Mouse (Mus musculus) midbrain, embryonic 15.5 days (tissue): ENCODE measurements around the gene Snx12. TPM values are rescaled to one million over a fixed set of nuclear protein-coding genes. Genes with fewer than 3 reads are reported as not detected.

Source experiments
- ATAC-seq: fragments of 200-750 bp; cut with Nextera tagmentation; replicated peaks from 2 replicates; pipeline ENCODE4 v1.8.0; 2017; ENCODE audit warnings: moderate TSS enrichment
- H3K27ac ChIP-seq: fragments of 300-500 bp; sonication (generic); 2 replicates; pipeline ENCODE4 v1.5.1; 2015; ENCODE audit warnings: mild to moderate bottlenecking, inconsistent platforms
- H3K27me3 ChIP-seq: fragments of 300-500 bp; sonication (generic); replicated peaks from 2 replicates; pipeline ENCODE4 v1.6.1; 2015; ENCODE audit warnings: inconsistent platforms
- H3K36me3 ChIP-seq: fragments of 300-500 bp; sonication (generic); replicated peaks from 2 replicates; pipeline ENCODE4 v1.6.1; 2015; ENCODE audit warnings: inconsistent platforms
- H3K4me1 ChIP-seq: fragments of 300-500 bp; sonication (generic); 2 replicates; pipeline ENCODE4 v1.6.1; 2015; ENCODE audit warnings: inconsistent platforms
- H3K4me2 ChIP-seq: fragments of 300-500 bp; sonication (generic); 2 replicates; pipeline ENCODE4 v1.6.1; 2015; ENCODE audit warnings: inconsistent platforms, mild to moderate bottlenecking, moderate library complexity
- H3K4me3 ChIP-seq: fragments of 300-500 bp; sonication (generic); 2 replicates; pipeline ENCODE4 v1.5.1; 2015; ENCODE audit warnings: mild to moderate bottlenecking, inconsistent platforms
- H3K9ac ChIP-seq: fragments of 300-500 bp; sonication (generic); 2 replicates; pipeline ENCODE4 v1.6.1; 2015; ENCODE audit warnings: mild to moderate bottlenecking, inconsistent platforms
- H3K9me3 ChIP-seq: fragments of 300-500 bp; sonication (generic); 2 replicates; pipeline ENCODE4 v1.6.1; 2016; ENCODE audit warnings: inconsistent platforms
- WGBS: fragments of 180-500 bp; shearing (Covaris S2); methylation state at CpG from one replicate; pipeline ENCODE4 v1.1.7; 2015; ENCODE audit warnings: mixed read lengths; 5-methylcytosine and 5-hydroxymethylcytosine counted together
- polyA plus RNA-seq: library from polyadenylated mRNA; unstranded; fragments of >200 nt; fragmentation: Nextera tagmentation; extraction: Ambion mirVana; gene quantifications from 2 replicates; pipeline ENCODE4 v1.2.1, GENCODE M21; 2015

Snx12 gene
- polyA plus RNA-seq, 1 experiment from 2014 or later = 45.1 TPM

DNA sequence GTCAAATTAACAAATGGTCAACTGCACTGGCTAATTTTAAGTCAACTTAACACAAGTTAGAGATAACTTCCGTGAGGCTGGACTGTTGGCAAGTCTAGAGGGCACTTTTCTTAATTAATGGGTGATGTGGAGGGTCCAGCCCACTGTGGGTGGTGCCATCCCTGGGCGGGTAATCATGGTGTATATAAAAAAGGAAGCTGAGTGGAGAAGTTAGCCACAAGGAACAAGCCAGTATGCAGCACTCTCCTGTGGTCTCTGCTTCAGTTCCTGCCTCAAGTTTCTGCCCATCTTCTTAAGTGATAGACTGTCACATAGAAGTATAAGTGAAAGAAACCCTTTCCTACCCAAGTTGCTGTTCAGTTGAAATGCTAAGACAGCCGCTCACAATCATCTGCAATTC, 33.1 kb downstream of the Snx12 start:
- Histone ChIP-seq H3K4me2 (no peak overlapping the region), H3K27ac (no peak overlapping the region), H3K9me3 (no peaks in the 10 kb centered on the region), H3K4me3 (no peak overlapping the region), H3K9ac (no peak overlapping the region), H3K36me3 (no peaks in the 10 kb centered on the region), H3K27me3 (no peaks in the 10 kb centered on the region; the same call in 1 of the 2 replicates), H3K4me1 (no peaks in the 10 kb centered on the region)
- ATAC-seq = no peak
- 77% methylated on average over 3 of the region's 3 CpGs for WGBS

DNA sequence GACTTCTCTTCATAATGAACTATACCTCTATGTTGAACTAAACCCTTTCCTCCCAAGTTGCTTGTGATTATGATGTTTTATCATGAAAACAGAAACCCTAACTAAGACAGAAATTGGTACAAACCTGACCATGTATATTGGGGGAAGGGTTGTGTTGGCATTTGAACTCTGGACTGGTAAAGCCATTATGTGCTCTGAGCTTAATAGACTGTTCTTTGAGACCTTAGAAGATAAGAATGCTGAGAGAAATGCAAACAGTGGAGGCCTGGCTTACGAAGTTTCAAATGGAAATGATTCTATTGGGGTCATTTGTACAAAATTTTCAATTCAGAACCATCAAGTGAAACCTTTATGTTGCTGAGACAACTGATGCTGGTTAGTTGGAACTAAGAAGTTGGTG, 34.7 kb downstream of the Snx12 start:
- Histone ChIP-seq H3K4me2 (no peak overlapping the region), H3K27ac (no peak overlapping the region), H3K27me3 (no peaks in the 10 kb centered on the region; the same call in 1 of the 2 replicates), H3K9ac (no peak overlapping the region), H3K4me1 (no peaks in the 10 kb centered on the region), H3K4me3 (no peak overlapping the region), H3K9me3 (no peaks in the 10 kb centered on the region), H3K36me3 (no peaks in the 10 kb centered on the region)
- no peak for ATAC-seq
- WGBS = 72% methylated on average over 1 of the region's 1 CpGs

DNA sequence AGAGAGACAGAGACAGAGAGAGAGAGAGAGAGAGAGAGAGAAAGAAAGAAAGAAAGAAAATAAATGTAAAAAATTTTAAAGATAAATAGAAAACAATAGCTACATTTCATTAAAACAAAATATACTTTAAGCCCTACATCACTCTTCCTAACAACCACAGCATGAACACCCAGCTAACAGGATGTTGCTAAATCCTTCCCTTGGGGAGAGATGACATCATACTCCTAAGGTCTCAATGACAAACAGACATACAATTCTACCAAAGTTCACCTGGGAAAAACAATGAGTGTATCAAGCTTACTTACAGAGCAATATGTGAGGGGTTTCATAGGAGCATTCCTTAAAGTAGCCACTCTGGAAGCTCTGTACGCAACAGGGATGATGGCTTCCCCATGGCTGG, 49.0 kb downstream of the Snx12 start:
- no peaks in the 10 kb centered on the region for H3K9me3 ChIP-seq
- no peak overlapping the region for H3K4me2 ChIP-seq
- ATAC-seq = no peak
- no peak overlapping the region for H3K27ac ChIP-seq
- no peaks in the 10 kb centered on the region; the same call in 1 of the 2 replicates for H3K27me3 ChIP-seq
- H3K4me3 ChIP-seq = no peak overlapping the region
- WGBS = 90% methylated on average over 1 of the region's 1 CpGs
- no peak overlapping the region for H3K9ac ChIP-seq
- H3K36me3 ChIP-seq = no peaks in the 10 kb centered on the region
- no peaks in the 10 kb centered on the region for H3K4me1 ChIP-seq

DNA sequence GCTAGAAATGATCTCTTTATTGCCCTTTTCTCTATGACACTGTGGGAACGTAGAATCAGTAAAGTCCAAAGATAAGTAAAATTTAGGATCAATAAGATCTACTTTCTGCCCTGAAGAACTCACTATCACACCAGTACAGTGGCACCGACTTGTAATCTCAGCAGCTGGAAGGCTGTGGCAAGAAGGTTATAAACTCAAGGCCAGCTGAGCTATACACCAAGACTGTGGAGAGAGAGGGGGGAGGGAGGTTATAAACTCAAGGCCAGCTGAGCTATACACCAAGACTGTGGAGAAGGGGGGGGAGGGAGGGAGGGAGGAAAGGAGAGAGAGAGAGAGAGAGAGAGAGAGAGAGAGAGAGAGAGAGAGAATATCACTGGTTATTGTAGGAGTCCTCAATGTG, 53.9 kb downstream of the Snx12 start:
- Histone ChIP-seq H3K4me3 (no peak overlapping the region), H3K27me3 (no peaks in the 10 kb centered on the region), H3K4me2 (no peak overlapping the region), H3K27ac (no peak overlapping the region), H3K4me1 (no peaks in the 10 kb centered on the region), H3K9ac (no peak overlapping the region), H3K9me3 (no peaks in the 10 kb centered on the region), H3K36me3 (no peaks in the 10 kb centered on the region)
- ATAC-seq = no peak
- 85% methylated on average over 2 of the region's 2 CpGs for WGBS

DNA sequence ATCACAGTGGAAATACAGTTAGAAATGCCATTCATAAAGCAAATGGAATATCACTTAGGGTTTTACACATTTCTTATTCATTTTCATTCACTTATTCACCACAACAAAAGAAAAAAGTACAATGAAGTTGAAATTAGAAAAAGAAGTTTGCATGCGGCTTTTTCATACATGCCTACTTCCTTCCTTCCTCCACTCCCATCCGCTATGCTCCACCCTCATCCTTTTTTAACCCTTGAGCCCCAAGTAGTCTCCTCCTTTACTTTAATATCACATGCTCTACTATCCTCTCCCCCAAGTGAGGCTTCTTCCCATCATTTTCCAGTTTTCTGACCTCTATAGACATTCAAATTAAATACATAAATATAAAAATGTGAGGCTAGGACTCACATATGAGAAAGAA, 58.6 kb downstream of the Snx12 start:
- Histone ChIP-seq H3K4me3 (no peak overlapping the region), H3K27me3 (no peaks in the 10 kb centered on the region), H3K9me3 (no peaks in the 10 kb centered on the region), H3K36me3 (no peaks in the 10 kb centered on the region), H3K27ac (no peak overlapping the region), H3K4me1 (no peaks in the 10 kb centered on the region), H3K4me2 (no peak overlapping the region), H3K9ac (no peak overlapping the region)
- ATAC-seq = no peak
- 84% methylated on average over 2 of the region's 2 CpGs for WGBS

DNA sequence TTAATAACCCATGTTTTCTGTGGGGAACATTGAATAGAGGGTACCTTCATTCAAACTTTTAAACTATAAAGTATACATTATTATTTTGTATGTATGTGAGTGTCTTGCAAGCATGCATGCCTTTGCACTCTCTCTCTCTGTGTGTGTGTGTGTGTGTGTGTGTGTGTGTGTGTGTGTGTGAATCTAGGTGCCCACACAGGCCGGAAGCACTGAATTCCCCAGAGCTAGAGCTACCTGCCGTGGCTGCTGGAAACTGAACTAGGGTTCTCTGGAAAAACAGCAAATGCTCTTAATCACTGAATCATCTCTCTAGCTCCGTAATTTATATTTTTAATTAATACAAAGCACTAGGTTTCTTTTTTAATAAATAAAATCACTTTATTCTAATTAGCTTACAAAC, 59.1 kb downstream of the Snx12 start:
- Histone ChIP-seq H3K27me3 (no peaks in the 10 kb centered on the region), H3K9ac (no peak overlapping the region), H3K36me3 (no peaks in the 10 kb centered on the region), H3K4me2 (no peak overlapping the region), H3K9me3 (no peaks in the 10 kb centered on the region), H3K4me3 (no peak overlapping the region), H3K4me1 (no peaks in the 10 kb centered on the region), H3K27ac (no peak overlapping the region)
- no peak for ATAC-seq
- 80% methylated on average over 3 of the region's 3 CpGs for WGBS

DNA sequence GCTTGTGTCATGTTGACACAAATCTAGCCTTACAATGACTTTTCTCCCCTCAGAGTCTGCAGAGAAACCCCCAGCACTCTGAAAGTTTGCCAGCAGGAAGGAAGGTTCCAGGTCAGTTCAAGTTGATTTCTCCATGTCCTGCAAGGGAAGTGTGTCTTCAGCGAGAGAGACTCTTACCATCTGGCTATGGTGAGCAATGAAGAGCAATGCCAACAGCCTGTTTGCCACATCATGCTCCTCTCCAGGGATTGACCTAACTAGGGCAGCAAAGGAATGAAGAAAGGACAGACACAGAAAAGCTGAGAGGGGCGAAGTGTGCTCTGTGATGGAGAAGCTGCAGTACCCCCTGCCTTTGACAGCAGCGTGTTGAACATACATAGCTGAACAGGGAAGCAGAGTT, 59.8 kb downstream of the Snx12 start:
- no peak overlapping the region for H3K4me3 ChIP-seq
- no peaks in the 10 kb centered on the region for H3K27me3 ChIP-seq
- no peak overlapping the region for H3K9ac ChIP-seq
- H3K9me3 ChIP-seq = no peaks in the 10 kb centered on the region
- ATAC-seq = no peak
- H3K4me1 ChIP-seq = no peaks in the 10 kb centered on the region
- no peak overlapping the region for H3K27ac ChIP-seq
- H3K4me2 ChIP-seq = no peak overlapping the region
- WGBS = 91% methylated on average over 3 of the region's 3 CpGs
- no peaks in the 10 kb centered on the region for H3K36me3 ChIP-seq

DNA sequence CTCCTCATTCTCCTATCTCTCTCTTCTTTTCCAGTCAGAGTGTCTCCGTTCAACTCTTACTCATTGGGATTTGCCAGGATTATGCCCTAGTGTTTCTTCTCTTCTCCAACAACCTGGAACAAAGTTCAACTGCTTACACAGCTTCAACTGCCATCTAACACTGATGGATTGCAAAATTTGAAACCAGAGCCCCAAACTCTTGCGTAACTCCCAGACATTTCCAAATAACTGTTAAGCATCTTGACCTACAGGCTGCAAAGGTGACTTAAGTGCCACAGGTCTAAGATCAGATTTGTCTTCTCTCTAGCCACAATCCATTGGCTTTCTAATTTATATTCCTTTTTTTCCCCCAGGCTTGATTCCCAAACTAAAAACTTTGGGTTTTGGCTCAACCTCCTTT, 64.9 kb downstream of the Snx12 start:
- no peak for ATAC-seq
- Histone ChIP-seq H3K27me3 (no peaks in the 10 kb centered on the region), H3K9me3 (no peaks in the 10 kb centered on the region), H3K27ac (no peak overlapping the region), H3K4me3 (no peak overlapping the region), H3K9ac (no peak overlapping the region), H3K36me3 (no peaks in the 10 kb centered on the region), H3K4me2 (no peak overlapping the region), H3K4me1 (no peaks in the 10 kb centered on the region)
- 84% methylated on average over 2 of the region's 2 CpGs for WGBS

DNA sequence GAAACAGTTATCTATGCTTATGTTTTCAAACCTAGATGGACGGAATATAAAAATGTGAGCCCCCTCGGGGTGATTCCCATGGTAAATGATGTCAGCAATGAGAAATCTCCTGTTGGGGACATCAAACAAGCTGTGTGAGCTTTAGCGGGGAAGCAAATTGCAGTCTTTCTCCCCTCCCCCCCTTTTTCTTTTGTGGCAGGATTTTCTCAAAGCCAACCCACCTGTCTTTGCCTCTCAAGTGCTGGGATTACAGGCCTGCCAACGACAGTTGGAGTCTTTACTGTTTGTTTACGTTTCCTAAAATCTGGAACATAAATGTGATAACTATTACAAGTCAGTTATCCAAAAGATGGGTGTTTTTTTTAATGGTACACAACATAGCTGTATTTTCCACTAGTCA, 66.0 kb downstream of the Snx12 start:
- ATAC-seq = no peak
- Histone ChIP-seq H3K9ac (no peak overlapping the region), H3K9me3 (no peaks in the 10 kb centered on the region), H3K36me3 (no peaks in the 10 kb centered on the region), H3K4me2 (no peak overlapping the region), H3K27me3 (no peaks in the 10 kb centered on the region), H3K4me3 (no peak overlapping the region), H3K27ac (no peak overlapping the region), H3K4me1 (no peaks in the 10 kb centered on the region)
- 27% methylated on average over 5 of the region's 5 CpGs for WGBS

DNA sequence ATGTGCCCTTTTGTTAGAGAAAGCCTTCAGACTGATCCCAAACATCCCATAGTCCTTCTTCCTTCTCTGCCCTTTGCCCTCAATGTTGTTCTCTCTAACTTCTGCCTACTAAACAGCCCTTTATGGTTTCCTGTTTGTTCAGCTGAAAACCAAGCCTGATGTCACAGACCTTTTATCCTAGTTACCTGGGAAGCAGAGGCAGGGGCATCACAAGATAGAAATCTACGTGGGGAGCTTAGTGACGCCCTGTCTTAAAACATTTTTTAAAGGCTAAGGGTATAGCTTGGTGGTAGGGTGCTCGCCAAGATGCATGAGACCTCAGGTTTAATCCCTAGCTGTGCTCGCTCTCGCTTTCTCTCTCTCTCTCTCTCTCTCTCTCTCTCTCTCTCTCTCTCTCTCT, 74.9 kb downstream of the Snx12 start:
- Histone ChIP-seq H3K9me3 (no peaks in the 10 kb centered on the region), H3K4me1 (no peaks in the 10 kb centered on the region), H3K36me3 (no peaks in the 10 kb centered on the region), H3K4me2 (no peak overlapping the region), H3K27ac (no peak overlapping the region), H3K9ac (no peak overlapping the region), H3K27me3 (no peaks in the 10 kb centered on the region; the same call in 1 of the 2 replicates), H3K4me3 (no peak overlapping the region)
- ATAC-seq = no peak
- WGBS = 65% methylated on average over 5 of the region's 5 CpGs

DNA sequence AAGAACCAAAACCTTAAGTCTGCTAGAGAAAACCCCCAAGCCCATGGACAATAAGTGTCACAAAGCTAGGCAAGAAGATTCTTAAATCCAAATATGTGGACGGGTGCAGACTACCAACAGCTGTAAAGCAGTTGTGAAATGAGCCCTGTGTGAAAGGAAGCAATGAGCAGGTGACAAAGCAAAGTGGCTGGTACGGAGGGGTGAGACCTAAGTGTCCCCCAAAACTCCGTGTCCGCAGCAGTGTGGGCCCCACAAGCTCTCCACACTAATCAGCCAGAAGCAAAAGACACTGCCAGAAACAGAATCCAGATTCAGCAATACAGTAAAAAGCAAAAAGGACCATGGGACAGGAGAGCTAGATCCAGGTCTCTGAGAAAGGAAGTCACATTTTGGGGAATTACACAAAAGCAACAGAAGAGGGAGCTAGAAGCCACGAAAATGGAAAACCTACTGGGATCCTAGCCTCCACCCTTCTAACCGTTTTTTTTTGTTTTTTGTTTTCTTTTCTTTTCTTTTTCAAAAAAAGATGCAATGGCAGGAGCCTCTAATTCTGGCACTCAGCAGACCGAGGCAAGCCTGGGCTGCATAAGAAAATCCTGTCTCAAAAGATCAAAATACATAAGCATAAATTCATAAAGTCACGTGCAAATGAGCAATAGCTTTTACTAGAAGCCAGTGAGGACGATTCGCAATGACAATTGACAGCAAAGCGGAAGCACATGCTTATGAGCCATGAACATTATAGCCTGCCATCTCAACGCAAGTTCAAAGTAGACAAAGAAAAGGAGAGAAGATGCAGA, 90.2 kb downstream of the Snx12 start:
- WGBS = 40% methylated on average over 12 of the region's 12 CpGs
- peak; percentile 75 for ATAC-seq
- H3K9ac ChIP-seq = no peak overlapping the region
- peak overlapping the region; percentile 62 for H3K27ac ChIP-seq
- no peaks in the 10 kb centered on the region for H3K27me3 ChIP-seq
- no peaks in the 10 kb centered on the region for H3K9me3 ChIP-seq
- H3K36me3 ChIP-seq = no peaks in the 10 kb centered on the region
- H3K4me3 ChIP-seq = peak overlapping the region; percentile 20
- no peaks in the 10 kb centered on the region for H3K4me1 ChIP-seq
- peak overlapping the region; percentile 34 for H3K4me2 ChIP-seq

DNA sequence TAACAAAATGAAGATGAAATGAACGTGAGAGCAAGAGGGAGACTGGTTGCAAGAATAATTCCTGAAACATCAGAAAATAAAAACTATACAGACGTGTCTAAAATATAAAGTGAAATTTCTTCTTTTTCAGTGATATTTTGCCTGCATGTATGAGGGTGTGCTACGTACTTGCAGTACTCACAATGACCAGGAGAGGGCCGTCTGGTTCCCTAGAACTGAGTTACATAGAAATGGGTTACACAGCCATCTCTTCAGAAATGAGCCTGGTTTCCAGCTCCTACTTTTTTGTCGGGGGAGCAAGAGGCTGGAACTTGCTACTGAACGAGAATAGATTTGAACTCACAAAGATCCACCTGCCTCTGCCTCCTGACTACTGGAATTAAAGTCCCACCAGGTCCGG, 91.4 kb downstream of the Snx12 start:
- H3K27me3 ChIP-seq = no peaks in the 10 kb centered on the region
- no peak overlapping the region for H3K9ac ChIP-seq
- no peak overlapping the region for H3K4me2 ChIP-seq
- 0 out of 2 replicates have a peak, but pooled peaks have one; percentile 57 for ATAC-seq
- no peak overlapping the region for H3K4me3 ChIP-seq
- no peaks in the 10 kb centered on the region for H3K36me3 ChIP-seq
- H3K27ac ChIP-seq = no peak overlapping the region
- no peaks in the 10 kb centered on the region for H3K4me1 ChIP-seq
- 30% methylated on average over 7 of the region's 7 CpGs for WGBS
- H3K9me3 ChIP-seq = no peaks in the 10 kb centered on the region

DNA sequence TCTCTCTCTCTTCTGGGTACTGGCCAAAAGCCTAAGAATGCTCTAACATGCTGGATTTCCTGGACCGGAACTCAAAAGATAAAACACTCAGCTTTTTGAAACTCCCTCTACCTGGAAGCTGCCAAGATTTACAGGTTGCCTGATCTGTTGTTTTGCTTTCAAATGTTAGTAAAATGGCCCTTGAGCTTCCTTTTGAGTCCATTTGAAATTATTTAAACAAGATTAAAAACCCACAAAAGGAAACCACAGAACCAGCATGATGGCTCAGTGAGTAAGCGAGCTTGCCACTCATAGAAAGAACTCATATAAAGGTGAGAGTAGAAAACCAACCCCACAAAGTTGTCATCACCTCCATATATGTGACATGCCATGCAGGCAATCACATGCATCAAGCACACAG, 93.8 kb downstream of the Snx12 start:
- Histone ChIP-seq H3K27ac (no peak overlapping the region), H3K4me2 (no peak overlapping the region), H3K9ac (no peak overlapping the region), H3K9me3 (no peaks in the 10 kb centered on the region), H3K4me3 (no peak overlapping the region), H3K4me1 (no peaks in the 10 kb centered on the region), H3K36me3 (no peaks in the 10 kb centered on the region), H3K27me3 (no peaks in the 10 kb centered on the region)
- ATAC-seq = no peak
- 86% methylated on average over 2 of the region's 2 CpGs for WGBS
